Mouse (Mus musculus) c-Kit-positive CD71-positive TER-119-positive erythroid progenitor cells, embryonic 14.5 days (primary cell): ENCODE data around the gene Bmp10.
"Not testable (repeated sequence)": the region's sequence is repeated elsewhere in the genome, so short reads cannot be mapped to it uniquely, and the experiment has no call there.

Source experiments
- DNase-seq: peaks from one replicate; pipeline ENCODE4 v3.0.0-alpha.2; 2013; ENCODE audit warnings: low spot score

Gene Bmp10

GRCm38 (mm10) chr6:87447217-87447616 lies 18.4 kb downstream of the Bmp10 start:
- no peak for DNase-seq

- no peak for DNase-seq
Observed at GRCm38 (mm10) chr6:87449534-87449933, 20.7 kb downstream of the Bmp10 start.

DNA sequence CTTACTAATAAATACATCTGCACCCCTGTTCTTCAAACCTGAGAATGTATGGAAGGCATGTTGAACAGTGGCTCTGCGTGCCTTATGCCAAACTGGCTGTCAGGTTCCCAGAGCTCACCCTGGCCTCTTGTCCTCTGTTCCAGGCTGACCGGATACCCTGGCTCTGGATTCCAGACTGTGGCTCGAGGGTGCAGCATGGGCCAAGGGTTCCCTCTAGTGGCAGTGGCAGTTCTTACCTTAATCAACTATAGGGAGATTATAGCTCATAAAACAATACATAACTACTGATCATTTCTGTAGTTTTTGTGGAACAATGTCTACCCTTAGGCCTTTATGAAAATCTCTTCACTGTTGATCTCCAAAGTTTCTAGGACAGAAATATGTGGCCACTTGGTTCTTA lies 22.2 kb downstream of the Bmp10 start:
- DNase-seq = no peak

- no peak for DNase-seq
Observed at GRCm38 (mm10) chr6:87451771-87452170, 23.0 kb downstream of the Bmp10 start.

DNA sequence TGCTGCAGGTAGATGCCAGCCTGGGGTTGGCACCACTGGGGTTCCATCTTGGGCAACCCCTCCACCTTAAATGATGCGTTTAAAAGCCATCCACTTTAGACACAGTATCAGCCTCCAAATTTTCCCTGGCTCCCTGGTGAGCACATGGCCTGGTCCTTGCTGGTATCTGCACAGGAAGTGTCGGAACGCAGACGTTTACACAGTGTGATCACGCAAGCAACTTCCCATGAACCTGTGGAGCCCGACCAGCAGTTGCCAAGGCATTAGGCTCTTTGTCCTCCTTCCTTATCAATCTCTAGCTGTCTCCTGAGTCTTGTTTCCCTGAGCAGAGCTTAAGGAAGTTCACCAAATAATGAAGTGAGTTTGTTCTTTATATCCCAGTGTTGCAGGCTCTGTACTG lies 26.7 kb downstream of the Bmp10 start:
- no peak for DNase-seq

DNA sequence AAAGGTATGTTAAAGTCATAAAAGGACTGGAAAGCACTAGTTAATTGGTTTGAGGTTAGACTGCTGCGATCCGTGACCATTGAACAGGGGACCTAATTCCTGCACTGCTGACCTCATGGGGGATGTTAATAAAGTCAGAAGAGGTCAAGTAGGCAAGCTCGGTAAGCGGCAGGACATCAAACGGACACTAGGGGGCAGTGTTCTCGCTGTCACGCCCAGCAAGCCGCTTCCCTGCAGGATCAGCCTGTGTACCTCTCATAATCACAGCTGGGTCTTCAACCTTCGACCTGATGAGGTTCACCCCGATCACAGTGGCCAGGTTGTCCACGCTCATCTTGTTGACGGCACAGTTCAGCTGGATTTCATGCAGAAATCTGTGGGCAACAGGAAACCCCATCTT lies 37.4 kb downstream of the Bmp10 start:
- DNase-seq = peak; percentile 59

GRCm38 (mm10) chr6:87467373-87467772 lies 38.6 kb downstream of the Bmp10 start:
- no peak for DNase-seq

DNA sequence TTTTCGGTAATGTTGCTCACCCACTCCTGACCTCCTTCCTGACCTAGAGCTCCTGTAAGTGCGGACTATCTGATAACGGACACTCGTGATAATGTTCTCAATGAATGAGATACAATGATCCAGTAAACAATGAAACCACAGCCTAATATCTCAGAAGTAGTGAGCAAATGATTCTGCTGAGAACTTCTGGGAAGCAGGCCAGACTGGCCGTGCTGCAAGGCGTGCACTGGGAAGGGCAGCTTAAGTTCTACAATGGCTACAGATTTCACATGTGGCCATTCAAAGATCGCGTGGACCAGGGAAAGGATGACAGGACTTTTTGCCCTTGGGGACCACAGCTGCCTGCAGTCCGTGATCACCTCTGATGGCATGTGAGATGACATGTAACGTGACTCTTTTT lies 39.6 kb downstream of the Bmp10 start:
- no peak for DNase-seq

DNA sequence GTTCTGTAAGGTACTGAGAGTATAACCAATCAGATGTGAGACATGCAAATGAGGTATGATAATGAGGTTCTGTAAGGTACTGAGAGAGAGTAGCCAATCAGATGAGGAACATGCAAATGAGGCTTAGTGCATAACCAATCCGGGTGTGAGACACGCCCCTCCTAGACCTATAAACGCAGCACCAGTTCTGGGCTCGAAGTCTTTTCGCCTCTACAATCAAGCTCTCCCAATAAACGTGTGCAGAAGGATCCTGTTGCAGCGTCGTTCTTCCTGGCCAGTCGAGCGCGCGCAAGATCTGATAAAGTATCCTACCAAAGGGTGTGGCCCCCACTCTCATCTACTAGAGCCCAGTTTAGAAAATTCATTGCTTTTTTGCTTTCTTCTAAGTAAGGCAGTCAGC lies 41.3 kb downstream of the Bmp10 start:
- not testable (repeated sequence) for DNase-seq

DNA sequence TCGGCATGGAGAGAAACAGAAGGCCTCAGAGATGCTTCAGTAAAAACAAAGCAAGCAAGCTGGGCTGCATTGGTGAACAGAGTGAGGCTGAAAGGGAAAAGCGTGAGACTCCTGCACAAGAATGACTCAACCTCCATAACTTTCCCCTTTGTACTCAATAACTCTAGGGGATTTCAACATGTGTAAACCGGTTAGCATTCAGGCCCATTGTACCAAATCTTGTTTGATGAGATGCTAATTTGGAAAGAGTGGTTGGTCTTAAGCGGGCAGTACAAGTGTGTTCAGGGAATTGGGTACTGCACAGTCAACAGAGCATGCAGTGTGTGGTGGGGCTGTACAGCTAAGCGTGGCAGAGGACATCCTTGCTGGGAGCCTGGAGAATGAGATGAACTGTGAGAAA lies 46.4 kb downstream of the Bmp10 start:
- DNase-seq = no peak

DNA sequence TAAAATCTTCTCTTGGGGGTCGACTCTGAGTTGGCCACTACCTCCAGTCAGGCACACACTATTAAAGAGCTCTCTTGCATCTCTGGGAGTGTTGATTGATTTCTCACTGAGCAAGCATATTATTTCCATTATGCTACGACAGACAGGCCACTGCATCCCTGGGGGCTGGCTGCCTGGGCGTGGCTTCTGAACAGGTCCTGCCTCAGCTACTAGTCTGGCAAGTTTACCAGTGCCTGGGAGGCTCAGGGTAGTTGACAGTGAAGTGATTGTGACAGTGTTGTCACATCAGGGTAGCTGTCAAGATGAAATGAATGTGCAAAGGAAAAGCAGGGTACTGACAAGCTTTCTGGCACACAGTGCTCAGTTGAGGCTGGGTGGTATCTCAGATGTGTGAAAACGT lies 50.1 kb downstream of the Bmp10 start:
- no peak for DNase-seq

DNA sequence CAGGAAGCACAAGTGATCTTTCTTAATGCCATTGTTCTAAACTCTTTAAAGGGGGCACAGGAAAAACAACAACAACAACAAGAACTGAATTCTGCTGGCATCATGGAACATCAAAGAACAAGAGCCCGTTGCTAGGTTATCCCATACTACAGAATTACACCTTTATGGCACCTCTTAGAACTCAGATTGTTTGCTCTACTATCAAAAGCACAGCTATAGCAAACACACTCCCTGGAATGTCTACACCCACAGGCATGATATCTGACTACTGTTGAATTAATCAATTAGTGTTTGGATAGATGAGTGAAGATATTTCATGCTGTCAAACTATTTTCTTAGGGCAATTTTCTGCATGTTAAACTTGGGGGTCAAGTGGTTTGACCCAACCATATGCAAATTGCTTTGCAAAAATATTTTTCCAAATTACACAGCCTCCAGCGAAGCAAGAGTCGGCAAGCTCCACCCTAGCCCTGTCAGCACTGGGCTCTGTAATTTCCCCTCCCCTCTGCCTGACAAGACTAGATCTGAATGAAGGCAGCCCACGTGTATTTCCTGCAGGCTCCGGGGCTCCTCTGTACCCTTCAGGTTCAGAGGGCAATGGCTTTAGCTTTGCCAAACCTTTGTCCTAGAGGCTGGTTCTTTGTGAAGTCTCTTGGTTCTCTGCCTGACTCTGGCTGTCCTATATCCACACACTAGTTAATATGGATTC lies 50.7 kb downstream of the Bmp10 start:
- no peak for DNase-seq

- DNase-seq = no peak
Observed at GRCm38 (mm10) chr6:87483224-87483899, 54.6 kb downstream of the Bmp10 start.

DNA sequence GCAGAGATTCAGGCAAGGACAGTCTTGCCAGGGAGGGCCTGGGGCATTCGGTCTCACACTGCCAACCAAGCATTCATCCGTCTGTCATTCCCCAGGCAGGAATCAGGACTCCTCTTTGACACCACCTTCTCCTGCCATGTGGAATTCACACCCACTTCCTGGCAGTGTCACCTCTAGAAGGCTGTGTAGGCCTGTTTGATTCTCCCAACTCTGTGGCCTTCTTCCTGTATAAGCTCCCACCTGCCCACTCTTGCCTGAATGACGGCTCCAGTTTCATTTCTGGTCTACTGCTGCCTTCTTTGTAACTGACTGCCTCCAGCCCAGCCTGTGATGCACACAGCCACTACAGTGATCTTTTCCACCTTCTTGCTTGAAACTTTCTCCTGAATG lies 55.1 kb downstream of the Bmp10 start:
- no peak for DNase-seq

DNA sequence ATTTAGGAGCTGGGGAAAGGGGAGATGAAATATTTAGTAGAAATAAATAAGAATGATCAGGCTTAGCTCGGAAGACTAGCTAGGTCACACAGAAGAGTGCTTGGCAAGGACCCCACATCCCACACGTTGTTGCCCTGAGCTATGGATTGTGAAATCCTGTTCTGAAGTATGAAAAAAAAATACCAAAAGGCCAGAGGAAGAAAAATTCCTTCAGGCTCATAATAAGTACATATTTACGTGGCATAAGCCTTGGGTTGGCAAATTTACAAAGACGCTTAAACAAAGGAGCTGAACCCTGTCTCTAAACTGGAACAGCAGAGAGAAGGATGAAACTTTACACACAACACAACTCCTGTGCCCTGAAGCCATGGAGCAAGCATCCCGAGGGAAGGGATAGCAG lies 56.0 kb downstream of the Bmp10 start:
- no peak for DNase-seq
